Mouse (Mus musculus) central nervous system, embryonic 18 days (tissue): ENCODE measurements around the gene Cmpk2. TPM values are rescaled to one million over a fixed set of nuclear protein-coding genes. Genes with fewer than 3 reads are reported as not detected.

Experiments
- polyA plus RNA-seq: library from polyadenylated mRNA; depleted of rRNA; stranded (reverse); fragments of >200 nt; gene quantifications from 2 replicates; pipeline ENCODE4 v1.2.3, GENCODE M21; 2012; rRNA removed

The Cmpk2 gene
- polyA plus RNA-seq: 12.9 and 14.7 TPM in 2 replicates

GRCm38 (mm10) chr12:26469098-26470041 is at the start of gene Cmpk2:
Cmpk2 (plus strand) TSS chr12:26469204.

GRCm38 (mm10) chr12:26456028-26456698 is 12.8 kb upstream of the Cmpk2 start, which contains the start of gene Rsad2:
Rsad2 (minus strand) TSS chr12:26456452.

Other genes with a start within 250 kb of the Cmpk2 start
- 22.0 and 22.5 TPM in 2 replicates for gene Rnf144a, start 54.0 kb upstream of the Cmpk2 start, polyA plus RNA-seq
- gene Rsad2, start 12.8 kb upstream of the Cmpk2 start, polyA plus RNA-seq: 0.51 and 0.52 TPM in 2 replicates